Mouse (Mus musculus): ENCODE data around the gene Hist1h2bk. TPM values are rescaled to one million over a fixed set of nuclear protein-coding genes. Genes with fewer than 3 reads are reported as not detected.

Hist1h2bk gene
- polyA plus RNA-seq, 1 experiment = 3.1 TPM

DNA sequence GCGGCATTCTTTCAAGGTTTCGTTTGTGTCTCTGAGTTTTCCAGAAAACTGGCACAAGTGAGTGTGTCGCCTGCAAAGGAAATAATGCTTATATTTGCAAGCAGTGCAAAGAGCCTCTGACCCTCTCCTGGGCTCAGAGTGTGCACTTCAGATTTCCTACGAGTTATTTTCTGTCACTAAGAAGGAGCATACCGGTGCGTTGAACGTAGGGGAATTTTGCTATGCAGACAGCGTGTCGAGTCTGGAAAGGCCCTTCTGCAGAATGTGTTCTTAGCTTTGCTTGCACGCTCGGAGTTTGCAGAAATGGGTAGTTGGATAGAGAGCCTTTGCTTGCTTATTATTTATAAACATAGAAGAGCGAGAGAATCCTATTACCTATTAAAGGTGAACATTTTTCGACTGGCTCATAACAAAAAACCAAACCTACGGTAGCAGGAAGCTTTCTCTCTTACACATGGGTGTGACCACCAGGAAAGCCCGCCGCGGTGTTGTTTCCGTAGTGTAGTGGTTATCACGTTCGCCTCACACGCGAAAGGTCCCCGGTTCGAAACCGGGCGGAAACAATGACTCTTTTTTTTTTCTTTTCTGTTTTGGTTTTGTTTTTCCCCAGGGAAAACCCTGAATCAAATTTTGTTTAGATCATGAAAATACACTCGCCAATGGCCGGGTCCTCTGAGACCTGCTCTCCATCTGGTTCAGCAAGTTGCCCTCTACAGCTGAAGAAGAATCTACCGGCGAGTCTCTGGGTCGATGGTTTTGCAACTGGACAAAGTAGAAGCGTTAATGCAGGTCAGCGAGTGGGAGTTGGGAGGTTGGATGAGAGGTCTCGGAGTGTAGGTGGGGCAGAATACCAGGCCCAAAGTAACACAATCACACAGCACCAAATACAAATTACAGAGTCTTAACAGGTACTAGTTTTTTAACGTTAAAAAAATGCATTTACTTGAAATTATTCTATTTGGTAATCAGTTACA, 9.3 kb upstream of the Hist1h2bk start:
- 3% methylated on average over 35 of the region's 35 CpGs for WGBS
- Histone ChIP-seq H3K4me3 (replicated peaks; ENCODE audit: extremely low read depth, low read depth, low read length) (peak overlapping the region; percentile 64), H3K4me1 (ENCODE audit: control insufficient read depth, insufficient read depth, low read length) (peaks cover 3% of the 10 kb centered on the region)
- peak; percentile 78 for DNase-seq
- TF ChIP-seq POLR2A (IDR thresholded peaks at IDR 0.05; ENCODE audit: borderline replicate concordance, extremely low read depth, low read depth, low read length) = no peak
- TF ChIP-seq CTCF (IDR thresholded peaks at IDR 0.05; ENCODE audit: insufficient read depth, low read length) = no peak

DNA sequence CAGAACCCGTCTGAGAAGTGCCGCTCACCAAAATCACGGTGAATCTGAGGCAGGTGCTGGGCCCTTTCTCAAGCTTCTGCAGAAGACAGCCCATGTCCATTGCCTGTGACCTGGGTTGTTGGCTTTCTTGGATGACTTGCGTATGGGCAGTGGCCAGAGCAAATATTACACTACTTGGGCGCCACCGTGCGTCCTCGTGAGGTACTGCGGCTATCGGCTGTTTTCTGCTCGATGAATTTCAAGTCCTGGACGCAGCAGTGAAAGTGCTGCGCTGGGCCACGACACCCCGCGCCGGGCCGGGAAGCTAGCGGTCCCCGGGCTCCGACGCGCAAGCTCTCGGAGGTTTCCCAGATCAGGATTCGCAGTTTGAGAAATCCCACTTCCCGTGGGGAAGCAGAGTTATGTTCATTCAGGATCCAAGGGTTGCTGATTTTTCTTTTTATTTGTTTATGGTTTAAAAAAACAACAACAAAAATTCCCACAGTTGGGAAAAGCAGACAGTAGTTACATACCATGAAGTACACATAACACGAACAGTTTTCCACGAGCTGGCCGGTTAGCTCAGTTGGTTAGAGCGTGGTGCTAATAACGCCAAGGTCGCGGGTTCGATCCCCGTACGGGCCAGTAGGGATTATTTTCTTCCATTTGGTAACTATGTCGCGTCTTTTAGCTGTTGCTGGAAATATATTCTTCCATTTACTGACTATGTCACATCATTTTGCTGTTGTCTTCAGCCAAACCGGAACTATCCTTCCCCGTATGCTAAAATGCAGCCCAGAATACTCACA, 6.8 kb upstream of the Hist1h2bk start:
- H3K4me3 ChIP-seq (replicated peaks; ENCODE audit: extremely low read depth, low read depth, low read length) = peak overlapping the region; percentile 60
- H3K4me1 ChIP-seq (ENCODE audit: control insufficient read depth, insufficient read depth, low read length) = peaks cover 3% of the 10 kb centered on the region
- peak; percentile 93 for DNase-seq
- 1% methylated on average over 40 of the region's 40 CpGs for WGBS
- TF ChIP-seq POLR2A (IDR thresholded peaks at IDR 0.05; ENCODE audit: borderline replicate concordance, extremely low read depth, low read depth, low read length) (no peak), CTCF (IDR thresholded peaks at IDR 0.05; ENCODE audit: insufficient read depth, low read length) (peak; percentile 97)

DNA sequence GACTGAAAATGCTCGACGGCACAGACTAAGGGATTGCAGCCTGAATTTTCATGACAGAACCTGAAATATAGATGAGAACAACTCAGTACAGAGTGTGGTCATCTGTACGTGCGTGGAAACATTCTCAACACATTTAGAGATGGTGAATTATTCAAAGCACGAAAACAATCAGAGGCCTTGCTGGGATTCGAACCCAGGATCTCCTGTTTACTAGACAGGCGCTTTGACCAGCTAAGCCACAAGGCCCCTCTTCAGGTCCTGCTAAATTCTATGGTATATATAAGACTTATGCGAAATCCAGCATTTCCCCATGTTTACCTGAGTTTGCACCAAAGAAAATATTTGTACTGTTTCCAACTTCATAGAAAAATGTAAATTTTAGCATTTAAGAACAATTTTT, 5.7 kb upstream of the Hist1h2bk start:
- TF ChIP-seq CTCF (IDR thresholded peaks at IDR 0.05; ENCODE audit: insufficient read depth, low read length) = no peak
- DNase-seq = no peak
- Histone ChIP-seq H3K4me1 (ENCODE audit: control insufficient read depth, insufficient read depth, low read length) (peaks cover 3% of the 10 kb centered on the region), H3K4me3 (replicated peaks; ENCODE audit: extremely low read depth, low read depth, low read length) (no peak overlapping the region)
- WGBS = 56% methylated on average over 8 of the region's 8 CpGs

DNA sequence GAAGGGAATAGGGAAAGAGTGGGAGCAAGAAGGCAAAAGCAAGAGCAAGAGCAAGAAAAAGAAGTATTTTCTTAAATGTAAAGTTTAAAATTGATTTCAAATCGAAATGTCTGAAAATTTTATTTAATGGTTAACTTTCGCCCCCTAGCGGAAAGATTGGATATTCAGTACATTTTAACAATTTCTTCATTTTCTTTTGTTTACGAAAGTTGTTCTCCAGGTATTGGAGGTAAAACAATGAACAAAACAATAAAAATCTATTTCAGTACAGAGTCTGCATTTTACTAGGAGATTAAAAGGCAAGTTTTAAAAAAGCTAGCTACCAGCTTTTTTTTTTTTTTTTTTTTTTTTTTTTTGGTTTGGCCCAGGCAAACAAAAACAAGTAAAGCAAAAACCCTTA, 5.2 kb upstream of the Hist1h2bk start:
- Histone ChIP-seq H3K4me1 (ENCODE audit: control insufficient read depth, insufficient read depth, low read length) (peaks cover 3% of the 10 kb centered on the region), H3K4me3 (replicated peaks; ENCODE audit: extremely low read depth, low read depth, low read length) (no peak overlapping the region)
- WGBS = 9% methylated on average over 4 of the region's 4 CpGs
- DNase-seq = no peak
- TF ChIP-seq CTCF (IDR thresholded peaks at IDR 0.05; ENCODE audit: insufficient read depth, low read length) (peak; percentile 23; the same call in 1 of the 2 replicates), POLR2A (IDR thresholded peaks at IDR 0.05; ENCODE audit: borderline replicate concordance, extremely low read depth, low read depth, low read length) (no peak)

DNA sequence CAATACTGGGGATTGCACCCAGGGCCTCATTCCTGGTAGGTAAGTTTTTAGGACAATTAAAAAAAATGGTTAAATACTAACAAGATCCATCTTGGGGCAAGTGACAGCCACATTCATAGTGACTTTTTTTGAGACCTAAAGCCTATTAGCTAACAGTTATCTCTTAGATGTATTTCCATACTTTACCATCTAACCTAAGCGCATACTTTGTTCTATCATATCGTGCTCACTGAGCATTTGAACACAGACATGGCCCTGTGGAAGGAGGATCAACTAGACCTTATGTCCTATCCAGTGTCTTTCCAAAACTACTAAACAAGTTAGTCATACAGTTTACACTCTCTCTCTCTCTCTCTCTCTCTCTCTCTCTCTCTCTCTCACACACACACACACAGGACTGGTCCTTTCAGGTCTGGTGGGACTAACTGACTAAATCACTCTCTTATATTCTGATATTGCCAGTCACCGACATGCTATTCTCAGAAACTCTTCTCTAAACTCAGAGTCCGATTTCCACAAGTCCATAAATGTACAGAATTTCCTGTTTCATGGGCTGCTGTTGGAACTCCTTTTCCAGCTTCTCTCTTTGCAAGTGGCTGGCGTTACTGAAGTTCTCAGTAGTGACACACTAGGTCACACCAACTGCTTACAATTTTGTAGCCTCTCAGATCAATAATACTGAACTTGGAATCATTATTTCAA, 1.8 kb upstream of the Hist1h2bk start:
- 44% methylated on average over 5 of the region's 5 CpGs for WGBS
- DNase-seq = no peak
- Histone ChIP-seq H3K4me3 (replicated peaks; ENCODE audit: extremely low read depth, low read depth, low read length) (no peak overlapping the region), H3K4me1 (ENCODE audit: control insufficient read depth, insufficient read depth, low read length) (peaks cover 3% of the 10 kb centered on the region)
- TF ChIP-seq POLR2A (IDR thresholded peaks at IDR 0.05; ENCODE audit: borderline replicate concordance, extremely low read depth, low read depth, low read length) (no peak), CTCF (IDR thresholded peaks at IDR 0.05; ENCODE audit: insufficient read depth, low read length) (no peak)

DNA sequence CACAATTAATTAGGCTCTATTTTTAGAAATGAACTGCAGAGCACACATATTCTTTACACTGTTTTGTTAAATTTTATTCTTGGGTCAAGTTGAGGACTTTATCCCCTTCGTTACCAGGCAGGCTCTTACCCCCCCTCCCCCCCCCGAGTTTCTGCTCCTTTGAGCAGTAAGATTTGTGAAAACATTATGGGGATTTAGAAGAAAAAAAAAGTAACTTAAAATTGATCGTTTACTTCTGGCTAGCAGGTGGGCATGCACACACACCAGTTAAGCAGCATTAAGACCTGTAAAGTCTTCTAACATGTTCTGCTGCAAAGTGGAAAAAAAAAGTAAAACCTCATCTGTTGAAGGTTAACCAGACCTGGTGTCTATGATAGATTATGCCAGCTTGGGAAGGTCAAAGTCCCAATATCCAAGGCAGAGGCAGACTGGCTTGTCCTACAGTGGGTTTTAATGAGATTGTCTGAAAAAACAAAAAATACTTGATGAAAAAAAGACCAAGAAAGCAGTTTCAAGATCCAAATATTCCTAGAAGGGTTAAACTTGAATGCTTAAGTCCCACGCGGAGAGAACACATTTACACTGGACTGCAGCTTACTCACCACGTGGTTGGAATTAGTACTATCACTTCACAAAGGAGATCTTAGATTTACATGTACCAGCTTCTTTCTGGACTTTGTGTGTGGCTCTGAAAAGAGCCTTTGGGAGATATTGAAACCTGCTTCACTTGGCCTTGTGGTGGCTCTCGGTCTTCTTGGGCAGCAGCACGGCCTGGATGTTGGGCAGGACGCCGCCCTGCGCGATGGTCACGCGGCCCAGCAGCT, 1.0 kb upstream of the Hist1h2bk start:
- Histone ChIP-seq H3K4me1 (ENCODE audit: control insufficient read depth, insufficient read depth, low read length) (no peaks in the 10 kb centered on the region; the same call in 1 of the 2 replicates), H3K4me3 (replicated peaks; ENCODE audit: extremely low read depth, low read depth, low read length) (no peak overlapping the region)
- WGBS = 2% methylated on average over 14 of the region's 14 CpGs
- DNase-seq = no peak
- TF ChIP-seq POLR2A (IDR thresholded peaks at IDR 0.05; ENCODE audit: borderline replicate concordance, extremely low read depth, low read depth, low read length) (no peak), CTCF (IDR thresholded peaks at IDR 0.05; ENCODE audit: insufficient read depth, low read length) (no peak)

DNA sequence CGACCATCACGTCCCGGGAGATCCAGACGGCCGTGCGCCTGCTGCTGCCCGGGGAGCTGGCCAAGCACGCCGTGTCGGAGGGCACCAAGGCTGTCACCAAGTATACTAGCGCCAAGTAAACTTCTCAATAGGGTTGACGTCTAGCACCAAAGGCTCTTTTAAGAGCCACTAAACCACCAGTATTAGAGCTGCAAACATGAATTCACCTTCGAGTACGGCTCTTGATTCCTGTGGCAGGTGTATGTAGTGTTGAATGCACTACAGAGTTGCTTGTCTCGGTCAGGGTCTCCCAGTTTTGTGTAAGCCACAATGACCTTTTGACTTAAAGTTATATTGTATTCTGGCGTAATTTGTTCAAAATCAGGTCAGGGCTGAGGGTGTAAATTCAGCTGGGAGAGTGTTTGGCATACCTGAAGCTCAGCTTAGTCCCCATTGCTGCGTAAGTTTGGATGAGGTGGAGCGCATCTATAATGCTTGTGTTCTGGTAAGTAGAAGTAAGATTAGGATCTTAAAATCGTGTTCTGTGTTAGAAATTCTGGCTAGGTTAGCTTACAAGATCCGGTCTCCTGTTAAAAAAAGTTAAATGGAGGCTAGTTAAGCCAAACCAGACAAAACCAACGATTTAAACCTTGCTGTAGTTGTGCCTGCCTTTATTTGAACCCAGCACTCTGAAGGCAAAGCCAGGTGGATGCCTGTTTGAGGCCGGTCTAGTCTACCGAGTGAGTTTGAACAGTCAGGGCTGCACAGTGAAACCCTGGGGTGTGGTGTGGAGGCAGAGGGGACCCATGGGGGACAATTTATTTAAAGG, 683 bp downstream of the Hist1h2bk start:
- no peak for DNase-seq
- no peak overlapping the region for H3K4me3 ChIP-seq (replicated peaks; ENCODE audit: extremely low read depth, low read depth, low read length)
- 3% methylated on average over 23 of the region's 23 CpGs for WGBS

DNA sequence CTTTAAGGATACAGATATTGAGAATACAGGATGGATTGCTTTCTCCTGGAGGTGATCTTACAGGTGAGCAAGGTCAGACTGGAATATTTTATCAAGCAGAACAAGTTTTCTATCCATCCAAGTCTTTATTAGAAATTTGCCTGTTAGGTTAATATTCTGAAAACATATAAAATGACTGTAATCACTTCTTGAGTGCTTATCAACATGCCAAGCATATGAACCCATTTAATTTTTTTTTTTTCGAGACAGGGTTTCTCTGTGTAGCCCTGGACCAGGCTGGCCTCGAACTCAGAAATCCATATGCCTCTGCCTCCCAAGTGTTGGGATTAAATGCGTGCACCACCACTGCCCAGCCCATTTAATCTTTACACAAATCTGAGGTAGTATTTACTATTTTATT, 1.3 kb downstream of the Hist1h2bk start:
- no peak overlapping the region for H3K4me3 ChIP-seq (replicated peaks; ENCODE audit: extremely low read depth, low read depth, low read length)
- TF ChIP-seq CTCF (IDR thresholded peaks at IDR 0.05; ENCODE audit: insufficient read depth, low read length) = no peak
- no peak for TF ChIP-seq POLR2A (IDR thresholded peaks at IDR 0.05; ENCODE audit: borderline replicate concordance, extremely low read depth, low read depth, low read length)
- no peak for DNase-seq
- H3K4me1 ChIP-seq (ENCODE audit: control insufficient read depth, insufficient read depth, low read length) = peaks cover 3% of the 10 kb centered on the region; the same call in 1 of the 2 replicates
- 58% methylated on average over 3 of the region's 3 CpGs for WGBS

More for the DNA sequence above, 683 bp downstream of the Hist1h2bk start:
- TF ChIP-seq POLR2A (IDR thresholded peaks at IDR 0.05; ENCODE audit: borderline replicate concordance, extremely low read depth, low read depth, low read length) = no peak
- H3K4me1 ChIP-seq (ENCODE audit: control insufficient read depth, insufficient read depth, low read length) = peaks cover 3% of the 10 kb centered on the region; the same call in 1 of the 2 replicates
